In the genomic region with DNA sequence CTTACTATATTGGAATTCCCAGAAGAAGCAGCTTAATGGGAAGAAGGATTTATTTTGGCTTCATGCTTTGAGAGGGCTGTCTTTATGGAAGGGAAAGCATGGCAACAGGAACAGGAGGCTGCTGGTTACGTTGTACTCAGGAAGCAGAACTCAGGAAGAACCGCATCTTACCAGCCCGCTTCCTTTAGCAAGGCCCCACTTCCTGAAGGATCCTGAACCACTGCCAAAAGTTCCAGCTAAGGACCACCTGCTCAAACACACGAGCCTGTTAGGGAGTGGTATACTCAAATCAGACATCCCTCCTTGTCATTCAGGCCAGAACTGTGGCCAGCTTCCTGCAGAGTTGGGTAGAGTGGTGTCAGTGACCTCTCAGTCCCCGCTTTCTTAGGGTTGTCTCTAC, we compare ENCODE assay signal across 9 mouse cellular contexts. TPM values are rescaled to one million over a fixed set of nuclear protein-coding genes. Genes with fewer than 3 reads are reported as not detected.
A peak's percentile ranks its signal among the peaks of the same experiment; 100 is the strongest.
DNase-seq lines count a peak whose midpoint lies in the region; ATAC-seq and TF ChIP-seq lines count a peak whose summit lies in the region.
"Had no signal": no experiment of that assay in that cellular context is flagged by ENCODE, and none has a peak within 500 bp of the region (broad histone marks: within the 10 kb centered on the region; RNA-seq: fewer than 3 reads in every experiment).

No protein-coding gene starts in this region.

- H3K36me3 ChIP-seq in heart, postnatal 0 days (replicated peaks; ENCODE audit: control insufficient read depth, insufficient read depth, low read length): peaks cover 32% of the 10 kb centered on the region

- 0 out of 2 replicates have a peak, but pooled peaks have one; percentile 44 for TF ChIP-seq EP300 in heart, postnatal 0 days (IDR thresholded peaks at IDR 0.05; ENCODE audit: low read depth)

- WGBS in bone marrow, adult 2 months: 26% methylated on average over 5 of the region's 5 CpGs
- WGBS in heart, postnatal 0 days: 48% methylated on average over 5 of the region's 5 CpGs

- H3K27ac ChIP-seq in bone marrow, adult 2 months (ENCODE audit: control insufficient read depth, insufficient read depth, low read depth, low read length, poor library complexity): peak overlapping the region; percentile 43; the same call in 1 of the 2 replicates
- H3K27ac ChIP-seq in heart, postnatal 0 days (ENCODE audit: low read depth): peak overlapping the region; percentile 84

- H3K9ac ChIP-seq in heart, postnatal 0 days (replicated peaks; ENCODE audit: low read depth, low read length): no peak overlapping the region

- H3K9me3 ChIP-seq in heart, postnatal 0 days (replicated peaks; ENCODE audit: control insufficient read depth, low read length): no peaks in the 10 kb centered on the region

- no peak for TF ChIP-seq POLR2A in bone marrow, adult 2 months (IDR thresholded peaks at IDR 0.05; ENCODE audit: borderline replicate concordance, control insufficient read depth, low read depth, low read length)

- peak; percentile 41; the same call in 1 of the 2 replicates for ATAC-seq in heart, postnatal 0 days (ENCODE audit: insufficient read depth, low read depth)
- ATAC-seq: hindbrain, embryonic 16.5 days had no signal

- H3K4me3 ChIP-seq in bone marrow, adult 2 months (replicated peaks; ENCODE audit: control insufficient read depth, low read depth, low read length): no peak overlapping the region
- H3K4me3 ChIP-seq in heart, postnatal 0 days (ENCODE audit: low read depth, low read length): no peak overlapping the region

- H3K4me1 ChIP-seq in bone marrow, adult 2 months (ENCODE audit: control insufficient read depth, insufficient read depth, low read length): peaks cover 8% of the 10 kb centered on the region; the same call in 1 of the 2 replicates
- H3K4me1 ChIP-seq in heart, postnatal 0 days (ENCODE audit: control insufficient read depth, insufficient read depth): no peaks in the 10 kb centered on the region

- DNase-seq in heart, adult 11 months: peak; percentile 93
- no peak for DNase-seq in heart, adult 18-20 months
- DNase-seq in kidney, postnatal 10 days: peak; percentile 26
- DNase-seq in kidney, adult 11 months: no peak
- DNase-seq in heart, postnatal 0 days (ENCODE audit: low spot score): peak; percentile 41
- no peak for DNase-seq in cerebellum, adult 11 months
- no peak for DNase-seq in spleen, adult 18-20 months

- H3K27me3 ChIP-seq in heart, postnatal 0 days (ENCODE audit: control insufficient read depth, insufficient read depth, low read length): no peaks in the 10 kb centered on the region

- no peak for TF ChIP-seq CTCF in bone marrow, adult 2 months (IDR thresholded peaks at IDR 0.05; ENCODE audit: control insufficient read depth, insufficient read depth, low read length)
- no peak for TF ChIP-seq CTCF in heart, postnatal 0 days (IDR thresholded peaks at IDR 0.05; ENCODE audit: low read depth)

- no peak overlapping the region for H3K4me2 ChIP-seq in heart, postnatal 0 days (ENCODE audit: low read depth, low read length)

RNA-seq across cellular contexts. Expression of a gene that starts 7.8 kb away (rescaled TPM):
- 10 to 100 TPM; 31.1 to 44.0 TPM for total RNA-seq in heart, adult 18-20 months (2021)
- 14.2 and 34.1 TPM in 2 replicates for polyA plus RNA-seq in bone marrow, adult 2 months (2011; ENCODE audit: insufficient read depth, insufficient read length, low replicate concordance, missing spikeins)
- 64.2 and 78.2 TPM in 2 replicates for total RNA-seq in heart, postnatal 0 days (2014; rRNA removed; ENCODE audit: low replicate concordance)
- polyA plus RNA-seq in heart, postnatal 0 days (2015; fragmentation: Nextera tagmentation; extraction: Ambion mirVana): 24.8 and 30.4 TPM in 2 replicates

RNA-seq across cellular contexts. Expression of a gene that starts 19.3 kb away (rescaled TPM):
- 10 to 100 TPM; 24.8 to 26.5 TPM for total RNA-seq in heart, adult 18-20 months (2021)
- polyA plus RNA-seq in bone marrow, adult 2 months (2011; ENCODE audit: insufficient read depth, insufficient read length, low replicate concordance, missing spikeins): 25.8 and 27.0 TPM in 2 replicates
- total RNA-seq in heart, postnatal 0 days (2014; rRNA removed; ENCODE audit: low replicate concordance): 15.9 and 20.7 TPM in 2 replicates
- polyA plus RNA-seq in heart, postnatal 0 days (2015; fragmentation: Nextera tagmentation; extraction: Ambion mirVana): 21.9 and 25.3 TPM in 2 replicates

RNA-seq across cellular contexts. Expression of a gene that starts 26.7 kb away (rescaled TPM):
- 10 to 100 TPM; 60.1 to 60.4 TPM for total RNA-seq in heart, adult 18-20 months (2021)
- 77.8 and 182 TPM in 2 replicates for polyA plus RNA-seq in bone marrow, adult 2 months (2011; ENCODE audit: insufficient read depth, insufficient read length, low replicate concordance, missing spikeins)
- total RNA-seq in heart, postnatal 0 days (2014; rRNA removed; ENCODE audit: low replicate concordance): 29.3 and 36.5 TPM in 2 replicates
- polyA plus RNA-seq in heart, postnatal 0 days (2015; fragmentation: Nextera tagmentation; extraction: Ambion mirVana): 89.0 and 93.7 TPM in 2 replicates

RNA-seq across cellular contexts. Expression of a gene that starts 27.1 kb away (rescaled TPM):
- 1 to 10 TPM; 3.7 to 4.1 TPM for total RNA-seq in heart, adult 18-20 months (2021)
- 5.0 and 11.1 TPM in 2 replicates for polyA plus RNA-seq in bone marrow, adult 2 months (2011; ENCODE audit: insufficient read depth, insufficient read length, low replicate concordance, missing spikeins)
- 6.2 and 12.6 TPM in 2 replicates for total RNA-seq in heart, postnatal 0 days (2014; rRNA removed; ENCODE audit: low replicate concordance)
- polyA plus RNA-seq in heart, postnatal 0 days (2015; fragmentation: Nextera tagmentation; extraction: Ambion mirVana): 4.9 and 6.3 TPM in 2 replicates

RNA-seq across cellular contexts. Expression of a gene that starts 37.8 kb away (rescaled TPM):
- 1 to 10 TPM; 6.1 to 8.0 TPM for total RNA-seq in heart, adult 18-20 months (2021)
- 28.1 and 37.6 TPM in 2 replicates for polyA plus RNA-seq in bone marrow, adult 2 months (2011; ENCODE audit: insufficient read depth, insufficient read length, low replicate concordance, missing spikeins)
- 1.3 and 4.1 TPM in 2 replicates for total RNA-seq in heart, postnatal 0 days (2014; rRNA removed; ENCODE audit: low replicate concordance)
- 8.9 and 13.0 TPM in 2 replicates for polyA plus RNA-seq in heart, postnatal 0 days (2015; fragmentation: Nextera tagmentation; extraction: Ambion mirVana)

Comparison
In these comparisons a context has a peak if more than half of its experiments do, and no peak if none do; other contexts are left out.
1. DNase-seq: peak in heart, adult 11 months (single experiment), kidney, postnatal 10 days (single experiment) and heart, postnatal 0 days (single experiment); none in heart, adult 18-20 months (0 of 2), kidney, adult 11 months (single experiment), cerebellum, adult 11 months (single experiment) and spleen, adult 18-20 months (0 of 2).